Mouse (Mus musculus) neural tube, embryonic 14.5 days (tissue): Measurements from ENCODE around the gene Nkain2. TPM values are rescaled to one million over a fixed set of nuclear protein-coding genes. Genes with fewer than 3 reads are reported as not detected.
"Not testable (repeated sequence)": the region's sequence is repeated elsewhere in the genome, so short reads cannot be mapped to it uniquely, and the experiment has no call there.

Source experiments
- ATAC-seq: fragments of 200-750 bp; cut with Nextera tagmentation; 2 replicates; pipeline ENCODE4 v1.8.0; 2017; ENCODE audit warnings: low read depth, mild to moderate bottlenecking, moderate TSS enrichment, moderate library complexity
- H3K27ac ChIP-seq: fragments of 300-500 bp; sonication (generic); 2 replicates; pipeline ENCODE4 v1.5.1; 2014; ENCODE audit warnings: low read depth, mild to moderate bottlenecking, control low read depth, low read length, moderate library complexity, mixed read lengths
- H3K27me3 ChIP-seq: fragments of 300-500 bp; sonication (generic); 2 replicates; pipeline ENCODE4 v1.6.1; 2014; ENCODE audit warnings: low read length; ENCODE audit not compliant: control insufficient read depth, insufficient read depth
- H3K36me3 ChIP-seq: fragments of 300-500 bp; sonication (generic); 2 replicates; pipeline ENCODE4 v1.6.1; 2014; ENCODE audit warnings: low read length, mixed read lengths; ENCODE audit not compliant: control insufficient read depth, insufficient read depth
- H3K4me1 ChIP-seq: fragments of 300-500 bp; sonication (generic); 2 replicates; pipeline ENCODE4 v1.6.1; 2014; ENCODE audit warnings: low read length; ENCODE audit not compliant: control insufficient read depth, insufficient read depth
- H3K4me2 ChIP-seq: fragments of 300-500 bp; sonication (generic); 2 replicates; pipeline ENCODE4 v1.6.1; 2014; ENCODE audit warnings: mild to moderate bottlenecking, low read depth, low read length, control low read depth
- H3K4me3 ChIP-seq: fragments of 300-500 bp; sonication (generic); 2 replicates; pipeline ENCODE4 v1.5.1; 2014; ENCODE audit warnings: low read depth, low read length, control low read depth, mixed read lengths
- H3K9ac ChIP-seq: fragments of 300-500 bp; sonication (generic); replicated peaks from 2 replicates; pipeline ENCODE4 v1.6.1; 2014; ENCODE audit warnings: low read depth, mild to moderate bottlenecking, control low read depth, low read length, mixed read lengths
- H3K9me3 ChIP-seq: fragments of 300-500 bp; sonication (generic); 2 replicates; pipeline ENCODE4 v1.6.1; 2016; ENCODE audit warnings: low read length; ENCODE audit not compliant: control insufficient read depth
- WGBS: fragments of 180-500 bp; shearing (Covaris S2); extraction: QIAGEN DNeasy Blood & Tissue Kit; methylation state at CpG from one replicate; pipeline ENCODE4 v1.1.7; 2014; 5-methylcytosine and 5-hydroxymethylcytosine counted together
- polyA plus RNA-seq: library from polyadenylated mRNA; unstranded; fragments of >200 nt; fragmentation: Nextera tagmentation; extraction: Ambion mirVana; gene quantifications from 2 replicates; pipeline ENCODE4 v1.2.1, GENCODE M21; 2014

Gene Nkain2
- polyA plus RNA-seq, 1 experiment from 2014 or later, result 24.3 TPM

DNA sequence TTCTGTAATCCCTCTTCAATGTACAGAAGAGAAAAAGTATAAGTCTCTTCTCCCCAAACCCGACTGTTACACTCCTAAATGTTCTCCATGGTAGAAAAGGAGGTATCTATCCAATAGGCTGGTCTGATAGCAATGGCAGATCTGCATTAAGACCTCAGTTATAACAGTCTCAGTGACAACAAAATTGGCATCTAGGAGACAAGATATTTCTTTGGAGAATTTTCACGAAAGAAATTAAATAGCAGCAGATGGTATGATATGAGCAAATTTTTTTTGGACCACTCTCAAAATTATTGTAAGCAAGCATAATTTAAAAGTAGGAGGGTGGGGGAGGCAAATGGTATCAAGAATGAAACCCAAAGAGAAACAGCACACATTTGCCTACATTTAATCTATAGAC, 94.0 kb downstream of the Nkain2 start:
- H3K27me3 ChIP-seq, result no peaks in the 10 kb centered on the region
- WGBS, result 71% methylated on average over 2 of the region's 2 CpGs
- no peaks in the 10 kb centered on the region for H3K4me1 ChIP-seq
- no peak overlapping the region for H3K27ac ChIP-seq
- no peaks in the 10 kb centered on the region for H3K36me3 ChIP-seq
- H3K4me2 ChIP-seq, result no peak overlapping the region
- no peak overlapping the region for H3K4me3 ChIP-seq
- no peak overlapping the region for H3K9ac ChIP-seq
- ATAC-seq, result no peak
- no peaks in the 10 kb centered on the region for H3K9me3 ChIP-seq

DNA sequence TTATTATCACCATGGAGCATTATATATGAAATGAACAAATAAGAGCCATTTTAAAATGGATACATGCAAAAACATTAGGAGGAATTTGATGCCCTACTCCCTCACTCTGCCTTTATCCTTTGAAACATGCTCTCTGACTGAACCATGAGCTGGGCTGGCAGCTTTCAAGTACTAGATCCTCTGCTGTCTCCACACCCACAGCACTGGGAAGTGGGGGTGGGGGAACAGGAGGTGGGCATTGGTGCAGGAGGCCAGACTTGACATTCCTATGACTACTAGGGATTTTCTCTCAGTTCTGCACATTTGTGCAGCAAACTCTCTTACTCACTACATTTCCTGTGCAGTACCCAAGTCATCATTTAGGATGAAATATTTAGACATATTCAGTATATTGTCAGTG, 99.7 kb downstream of the Nkain2 start:
- Histone ChIP-seq H3K4me1 (no peaks in the 10 kb centered on the region), H3K9me3 (no peaks in the 10 kb centered on the region), H3K36me3 (no peaks in the 10 kb centered on the region), H3K27ac (no peak overlapping the region), H3K27me3 (no peaks in the 10 kb centered on the region), H3K9ac (no peak overlapping the region), H3K4me2 (no peak overlapping the region), H3K4me3 (no peak overlapping the region)
- no peak for ATAC-seq

DNA sequence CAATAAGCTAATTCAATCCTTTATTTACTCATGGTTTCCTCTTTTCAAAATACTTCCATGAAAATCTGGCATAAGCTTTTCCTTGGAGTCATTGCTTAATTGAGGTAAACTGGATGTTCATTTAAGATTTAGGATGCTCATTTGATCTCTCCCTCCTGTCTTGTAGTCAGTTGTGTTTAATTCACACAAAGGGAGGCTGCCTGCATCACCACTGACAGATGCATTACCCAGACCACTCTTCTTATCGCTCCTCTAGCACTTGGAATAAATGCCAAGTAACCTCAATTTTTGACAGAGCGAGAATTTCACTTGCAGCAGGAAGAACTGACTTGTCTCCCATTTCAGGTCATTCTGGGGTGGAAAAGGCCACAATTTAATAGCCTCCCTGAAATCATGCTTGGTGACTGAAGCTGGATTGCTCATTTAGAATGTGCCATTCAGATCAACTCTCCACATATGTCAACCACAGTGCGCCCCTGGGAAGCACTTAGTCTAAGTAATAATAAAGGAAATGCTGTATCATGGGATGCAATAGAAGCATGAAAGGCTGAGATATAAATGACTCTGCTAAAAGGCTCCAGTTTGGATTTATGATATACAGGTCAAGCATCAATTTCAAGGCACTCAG, 107.4 kb downstream of the Nkain2 start:
- no peaks in the 10 kb centered on the region for H3K4me1 ChIP-seq
- no peaks in the 10 kb centered on the region for H3K27me3 ChIP-seq
- WGBS, result 65% methylated on average over 3 of the region's 3 CpGs
- no peaks in the 10 kb centered on the region for H3K36me3 ChIP-seq
- no peak overlapping the region for H3K4me2 ChIP-seq
- H3K9me3 ChIP-seq, result no peaks in the 10 kb centered on the region
- no peak overlapping the region for H3K4me3 ChIP-seq
- no peak overlapping the region for H3K9ac ChIP-seq
- ATAC-seq, result peak; percentile 79
- no peak overlapping the region for H3K27ac ChIP-seq

DNA sequence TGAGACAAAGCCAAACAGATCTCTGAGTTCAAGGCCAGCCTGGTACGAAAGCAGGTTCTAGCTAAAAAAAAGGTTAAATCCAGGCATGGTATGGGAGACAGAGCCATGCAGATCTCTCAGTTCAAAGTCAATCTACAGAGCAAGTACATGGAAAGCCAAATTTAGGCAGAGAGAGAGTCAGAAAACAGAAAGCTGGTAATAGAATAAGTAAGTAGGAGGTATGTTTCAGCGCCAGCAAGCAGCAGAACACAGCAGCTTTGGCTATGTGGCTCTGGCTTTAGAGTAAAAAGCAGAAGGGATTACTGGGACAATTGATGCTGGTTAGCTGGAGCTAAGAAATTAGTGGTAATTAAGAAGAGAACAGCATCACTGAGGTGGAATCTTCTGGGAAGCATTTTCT, 151.3 kb downstream of the Nkain2 start:
- no peak for ATAC-seq
- H3K36me3 ChIP-seq, result no peaks in the 10 kb centered on the region

DNA sequence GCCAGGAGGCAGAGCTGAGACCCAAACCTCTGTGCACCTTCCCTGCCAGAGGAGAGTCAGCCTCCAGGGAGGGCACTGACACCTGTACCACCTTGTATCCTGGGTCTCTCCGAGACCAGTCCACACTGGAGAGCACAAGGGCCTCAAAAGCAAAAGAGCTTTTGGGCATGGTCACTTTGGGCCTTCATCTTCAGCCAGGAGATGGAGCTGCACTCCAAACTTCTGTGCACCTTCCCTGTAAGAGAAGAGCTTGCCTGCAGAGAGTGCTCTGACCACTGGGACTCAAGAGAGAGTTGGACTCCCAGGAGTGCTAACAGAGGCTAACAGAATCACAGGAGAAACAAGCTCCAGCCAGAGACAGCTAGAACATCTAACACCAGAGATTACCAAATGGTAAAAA, 183.7 kb downstream of the Nkain2 start:
- H3K4me1 ChIP-seq, H3K27me3 ChIP-seq, H3K27ac ChIP-seq, H3K36me3 ChIP-seq, H3K9me3 ChIP-seq, H3K4me2 ChIP-seq, H3K9ac ChIP-seq, ATAC-seq, H3K4me3 ChIP-seq: not testable (repeated sequence)
- 60% methylated on average over 1 of the region's 1 CpGs for WGBS

More for the DNA sequence above, 151.3 kb downstream of the Nkain2 start:
- no peaks in the 10 kb centered on the region for H3K27me3 ChIP-seq
- H3K4me2 ChIP-seq, result no peak overlapping the region
- no peak overlapping the region for H3K9ac ChIP-seq
- no peaks in the 10 kb centered on the region for H3K4me1 ChIP-seq
- no peak overlapping the region for H3K4me3 ChIP-seq
- H3K9me3 ChIP-seq, result no peaks in the 10 kb centered on the region
- H3K27ac ChIP-seq, result no peak overlapping the region
- 96% methylated on average over 2 of the region's 2 CpGs for WGBS

DNA sequence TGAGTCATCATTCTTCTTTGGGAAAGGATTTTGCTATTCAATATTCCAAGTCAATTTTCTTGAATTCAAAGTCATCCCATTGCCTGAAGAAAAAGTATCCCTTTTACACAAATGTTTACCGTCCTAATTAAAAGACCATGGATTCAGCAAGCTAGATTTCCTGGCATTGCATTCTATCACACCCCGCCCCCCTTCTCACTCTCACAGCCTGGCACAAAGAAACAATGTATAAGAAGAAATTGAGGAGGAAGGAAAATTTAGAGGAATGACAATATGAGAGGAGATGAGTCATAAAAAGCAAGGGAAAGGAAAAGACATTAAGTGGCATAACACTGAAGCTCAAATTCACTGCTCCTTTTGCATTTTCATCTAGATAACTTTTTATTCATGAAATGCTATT, 193.6 kb downstream of the Nkain2 start:
- H3K27me3 ChIP-seq, result no peaks in the 10 kb centered on the region
- WGBS, result 85% methylated on average over 2 of the region's 2 CpGs
- H3K4me3 ChIP-seq, result no peak overlapping the region
- H3K9me3 ChIP-seq, result no peaks in the 10 kb centered on the region
- no peak for ATAC-seq
- H3K4me1 ChIP-seq, result no peaks in the 10 kb centered on the region
- H3K27ac ChIP-seq, result no peak overlapping the region
- no peaks in the 10 kb centered on the region for H3K36me3 ChIP-seq
- no peak overlapping the region for H3K4me2 ChIP-seq
- H3K9ac ChIP-seq, result no peak overlapping the region

DNA sequence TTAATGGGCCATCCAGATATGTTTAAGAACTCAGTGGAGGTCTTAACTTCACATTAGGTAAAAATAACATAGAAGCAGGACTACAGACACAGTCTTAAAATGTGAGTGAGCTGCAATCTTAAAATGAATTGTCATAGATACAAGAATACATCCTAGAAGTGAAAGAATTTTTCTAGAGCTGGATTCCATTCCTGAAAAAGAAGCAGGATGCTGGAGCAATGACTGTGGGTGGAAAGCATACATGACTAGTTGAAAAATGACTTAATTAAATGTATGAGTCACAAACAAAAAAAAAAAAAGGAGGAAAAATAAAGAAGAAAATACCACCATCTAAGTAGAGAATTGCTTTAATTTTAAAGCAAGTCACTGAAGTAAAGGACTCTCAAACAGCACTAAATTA, 205.7 kb downstream of the Nkain2 start:
- Histone ChIP-seq H3K9ac (no peak overlapping the region), H3K4me1 (no peaks in the 10 kb centered on the region), H3K36me3 (no peaks in the 10 kb centered on the region), H3K4me3 (no peak overlapping the region), H3K27ac (no peak overlapping the region), H3K4me2 (no peak overlapping the region), H3K9me3 (no peaks in the 10 kb centered on the region), H3K27me3 (no peaks in the 10 kb centered on the region)
- no peak for ATAC-seq

DNA sequence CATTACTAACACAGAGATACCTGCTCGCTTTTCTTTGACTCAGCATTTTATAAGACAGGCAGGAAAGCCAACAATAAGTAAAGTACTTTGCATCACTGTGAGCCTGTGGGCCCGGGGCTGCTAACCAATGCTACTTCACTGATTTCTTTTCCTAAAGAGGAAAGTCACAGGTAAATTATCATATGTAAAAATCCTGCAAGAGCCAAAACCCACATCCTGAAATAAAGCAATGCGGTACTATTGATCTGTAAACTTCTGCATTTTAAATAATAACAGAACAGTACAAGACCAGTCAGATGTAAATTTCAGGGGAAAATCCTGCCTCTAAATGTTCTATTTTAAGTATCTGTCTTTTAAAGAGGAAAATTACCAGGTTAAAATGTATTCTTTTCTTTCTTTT, 250.0 kb downstream of the Nkain2 start:
- Histone ChIP-seq H3K27me3 (no peaks in the 10 kb centered on the region), H3K9me3 (no peaks in the 10 kb centered on the region), H3K4me2 (no peak overlapping the region), H3K9ac (no peak overlapping the region), H3K4me3 (no peak overlapping the region), H3K27ac (no peak overlapping the region), H3K36me3 (no peaks in the 10 kb centered on the region), H3K4me1 (no peaks in the 10 kb centered on the region)
- ATAC-seq, result no peak
- 59% methylated on average over 3 of the region's 3 CpGs for WGBS

DNA sequence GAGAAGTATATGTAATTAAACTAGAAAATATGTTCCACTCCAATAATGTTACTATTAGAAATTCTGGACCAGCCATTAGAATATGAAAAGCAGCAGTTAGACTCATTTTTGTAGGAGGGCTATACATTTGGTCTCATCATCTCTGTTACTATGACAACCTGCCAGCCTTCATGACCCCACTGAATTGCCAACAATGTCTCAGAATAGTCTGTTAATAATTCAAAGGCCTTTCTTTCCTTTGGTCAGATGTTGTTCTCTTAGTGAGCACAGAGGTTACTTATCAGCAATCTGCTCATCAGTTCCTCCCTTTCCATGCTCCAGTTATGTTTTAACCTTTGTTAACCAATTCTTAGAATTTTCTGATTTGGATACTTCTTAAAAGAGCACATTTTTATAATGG, 251.1 kb downstream of the Nkain2 start:
- Histone ChIP-seq H3K27me3 (no peaks in the 10 kb centered on the region), H3K4me1 (no peaks in the 10 kb centered on the region), H3K36me3 (no peaks in the 10 kb centered on the region), H3K9ac (no peak overlapping the region), H3K4me2 (no peak overlapping the region), H3K27ac (no peak overlapping the region), H3K4me3 (no peak overlapping the region), H3K9me3 (no peaks in the 10 kb centered on the region)
- ATAC-seq, result no peak

DNA sequence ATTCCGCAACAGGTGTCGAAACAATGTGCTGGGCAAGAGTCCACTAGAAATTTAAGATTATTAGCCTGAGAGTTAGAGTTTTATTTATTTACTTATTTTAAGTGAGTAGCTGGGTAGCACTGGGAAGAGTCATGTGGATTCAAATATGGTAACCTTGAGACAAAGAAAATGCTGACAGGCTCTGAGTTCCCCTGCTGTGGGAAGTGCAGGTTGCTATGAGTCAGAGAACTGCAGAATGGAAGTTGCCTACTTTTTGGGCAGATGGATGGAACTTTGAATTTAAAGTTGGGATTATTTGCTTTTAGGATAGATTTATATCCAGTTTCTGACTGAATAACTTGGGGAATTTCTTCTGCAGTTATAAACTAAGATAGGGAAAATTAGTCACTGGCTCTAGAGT, 259.2 kb downstream of the Nkain2 start:
- no peak overlapping the region for H3K9ac ChIP-seq
- H3K36me3 ChIP-seq, result no peaks in the 10 kb centered on the region
- ATAC-seq, result no peak
- H3K27me3 ChIP-seq, result no peaks in the 10 kb centered on the region
- no peak overlapping the region for H3K4me2 ChIP-seq
- H3K4me3 ChIP-seq, result no peak overlapping the region
- no peak overlapping the region for H3K27ac ChIP-seq
- H3K4me1 ChIP-seq, result no peaks in the 10 kb centered on the region
- WGBS, result 99% methylated on average over 2 of the region's 2 CpGs
- H3K9me3 ChIP-seq, result no peaks in the 10 kb centered on the region
